Mouse (Mus musculus): ENCODE results near the gene Dnah17. TPM values are rescaled to one million over a fixed set of nuclear protein-coding genes. Genes with fewer than 3 reads are reported as not detected.
A peak's percentile ranks its signal among the peaks of the same experiment; 100 is the strongest.

The Dnah17 gene
- polyA plus RNA-seq, 1 experiment: 0.21 TPM

DNA sequence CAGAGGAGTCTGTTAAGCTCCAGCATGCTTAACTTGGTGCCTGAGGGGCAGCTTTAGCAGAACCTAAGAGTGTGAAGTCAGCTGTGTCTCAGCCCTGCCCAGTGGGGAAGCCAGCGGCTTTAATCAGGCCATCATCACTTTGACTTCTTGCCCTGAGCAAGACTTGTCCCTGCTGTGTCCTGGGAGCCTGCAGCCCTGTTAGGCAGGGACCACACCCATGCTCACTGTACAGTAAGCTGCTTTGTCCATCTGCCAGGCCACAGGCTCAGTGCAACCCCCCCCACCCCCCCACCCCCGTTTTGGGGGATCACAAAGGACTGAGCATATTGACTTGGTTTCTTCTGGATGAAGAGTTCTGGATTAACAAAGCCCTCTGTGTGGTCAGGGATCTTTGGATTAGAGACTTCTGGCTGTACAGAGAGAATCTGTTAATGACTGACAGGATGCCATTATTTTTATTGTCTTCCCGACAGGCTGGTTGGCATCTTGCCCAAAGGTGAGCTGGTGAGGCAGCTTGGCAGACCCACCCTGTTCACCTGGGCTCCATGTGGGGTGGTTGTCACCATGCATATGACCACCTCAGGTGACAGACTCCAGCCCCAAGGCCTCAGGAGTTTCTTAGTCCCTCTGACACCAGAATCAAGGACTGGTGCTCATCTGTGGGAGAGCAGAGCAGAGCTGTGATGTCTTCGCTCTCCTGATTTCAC lies 120.4 kb downstream of the Dnah17 start:
- no peaks in the 10 kb centered on the region for H3K27me3 ChIP-seq (ENCODE audit: control insufficient read depth, insufficient read depth, low read length)
- H3K36me3 ChIP-seq (ENCODE audit: control insufficient read depth, insufficient read depth, low read length): peaks cover 16% of the 10 kb centered on the region
- WGBS: 76% methylated on average over 4 of the region's 4 CpGs
- H3K27ac ChIP-seq (ENCODE audit: insufficient read depth, low read length): no peak overlapping the region
- DNase-seq (ENCODE audit: low read depth in 1 of 2, low spot score in 2 of 2): no peak
- H3K4me1 ChIP-seq (ENCODE audit: control insufficient read depth, insufficient read depth, insufficient read length): peaks cover 10% of the 10 kb centered on the region; the same call in 1 of the 2 replicates
- no peak overlapping the region for H3K4me3 ChIP-seq (ENCODE audit: extremely low read depth, insufficient read depth, insufficient read length)
- TF ChIP-seq POLR2A (IDR thresholded peaks at IDR 0.05; ENCODE audit: low read depth, low read length): no peak
- TF ChIP-seq CTCF (IDR thresholded peaks at IDR 0.05; ENCODE audit: extremely low read depth, insufficient read depth, insufficient read length, insufficient replicate concordance): no peak

DNA sequence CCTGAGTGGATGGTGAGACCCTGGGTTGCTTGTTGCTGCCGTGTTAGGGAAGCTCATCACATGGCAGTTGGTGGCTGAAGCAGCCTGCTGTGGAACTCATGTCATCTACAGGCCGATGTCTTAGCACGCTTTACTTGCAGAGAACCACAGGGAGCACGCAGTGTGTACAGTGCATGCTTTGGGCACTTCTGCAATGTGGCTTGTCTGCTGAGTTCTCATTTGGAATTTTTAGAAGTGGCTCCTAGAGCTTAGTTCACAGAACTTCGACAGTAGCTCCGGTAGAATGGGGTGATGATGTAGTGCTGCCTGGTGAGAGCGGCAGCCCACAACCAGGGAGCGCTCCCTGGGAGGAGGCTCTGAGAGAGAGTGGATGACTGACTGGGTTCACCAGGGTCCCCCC lies 121.6 kb downstream of the Dnah17 start:
- no peaks in the 10 kb centered on the region for H3K27me3 ChIP-seq (ENCODE audit: control insufficient read depth, insufficient read depth, low read length)
- peaks cover 23% of the 10 kb centered on the region for H3K36me3 ChIP-seq (ENCODE audit: control insufficient read depth, insufficient read depth, low read length)
- no peak overlapping the region for H3K27ac ChIP-seq (ENCODE audit: insufficient read depth, low read length)
- WGBS: 93% methylated on average over 8 of the region's 8 CpGs
- TF ChIP-seq CTCF (IDR thresholded peaks at IDR 0.05; ENCODE audit: extremely low read depth, insufficient read depth, insufficient read length, insufficient replicate concordance): no peak
- no peak for TF ChIP-seq POLR2A (IDR thresholded peaks at IDR 0.05; ENCODE audit: low read depth, low read length)
- no peak overlapping the region for H3K4me3 ChIP-seq (ENCODE audit: extremely low read depth, insufficient read depth, insufficient read length)
- peaks cover under 1% of the 10 kb centered on the region; the same call in 1 of the 2 replicates for H3K4me1 ChIP-seq (ENCODE audit: control insufficient read depth, insufficient read depth, insufficient read length)
- DNase-seq (ENCODE audit: low read depth in 1 of 2, low spot score in 2 of 2): no peak

GRCm38 (mm10) chr11:118008144-118008805 lies 122.2 kb downstream of the Dnah17 start:
- Histone ChIP-seq H3K4me1 (ENCODE audit: control insufficient read depth, insufficient read depth, insufficient read length) (no peaks in the 10 kb centered on the region), H3K27ac (ENCODE audit: insufficient read depth, low read length) (no peak overlapping the region), H3K27me3 (ENCODE audit: control insufficient read depth, insufficient read depth, low read length) (no peaks in the 10 kb centered on the region), H3K36me3 (ENCODE audit: control insufficient read depth, insufficient read depth, low read length) (peaks cover 29% of the 10 kb centered on the region), H3K4me3 (ENCODE audit: extremely low read depth, insufficient read depth, insufficient read length) (no peak overlapping the region)
- TF ChIP-seq CTCF (IDR thresholded peaks at IDR 0.05; ENCODE audit: extremely low read depth, insufficient read depth, insufficient read length, insufficient replicate concordance): no peak
- TF ChIP-seq POLR2A (IDR thresholded peaks at IDR 0.05; ENCODE audit: low read depth, low read length): no peak
- WGBS: 84% methylated on average over 5 of the region's 5 CpGs
- DNase-seq (ENCODE audit: low read depth in 1 of 2, low spot score in 2 of 2): no peak

- DNase-seq (ENCODE audit: low read depth in 1 of 2, low spot score in 2 of 2): no peak
- no peaks in the 10 kb centered on the region for H3K4me1 ChIP-seq (ENCODE audit: control insufficient read depth, insufficient read depth, insufficient read length)
- 83% methylated on average over 8 of the region's 8 CpGs for WGBS
These were observed 122.8 kb downstream of the Dnah17 start for GRCm38 (mm10) chr11:118007460-118008143.

DNA sequence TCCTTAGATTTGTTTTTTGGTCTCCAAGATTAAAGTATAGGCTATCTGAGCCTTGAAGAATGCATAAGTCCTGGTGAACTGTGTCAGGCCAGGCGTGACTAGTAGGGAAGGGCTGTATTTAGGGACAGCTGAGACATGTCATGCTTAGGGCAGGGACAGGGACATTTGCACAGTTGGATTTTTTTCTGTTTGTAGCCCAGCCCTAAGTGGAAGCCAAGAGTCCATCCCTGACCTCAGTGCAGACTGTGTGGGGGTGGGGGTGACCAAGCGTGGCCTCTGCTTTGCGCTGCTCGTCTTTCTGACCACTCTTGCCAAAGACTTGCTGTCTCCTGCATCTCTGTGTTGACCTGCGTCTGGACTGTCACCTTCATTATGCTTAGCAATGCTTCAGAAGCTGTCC lies 126.2 kb downstream of the Dnah17 start:
- TF ChIP-seq POLR2A (IDR thresholded peaks at IDR 0.05; ENCODE audit: low read depth, low read length) (no peak), CTCF (IDR thresholded peaks at IDR 0.05; ENCODE audit: extremely low read depth, insufficient read depth, insufficient read length, insufficient replicate concordance) (no peak)
- 93% methylated on average over 5 of the region's 5 CpGs for WGBS
- Histone ChIP-seq H3K4me3 (ENCODE audit: extremely low read depth, insufficient read depth, insufficient read length) (no peak overlapping the region), H3K27me3 (ENCODE audit: control insufficient read depth, insufficient read depth, low read length) (no peaks in the 10 kb centered on the region), H3K27ac (ENCODE audit: insufficient read depth, low read length) (0 out of 2 replicates have a peak overlapping the region, but pooled peaks have one; percentile 16), H3K36me3 (ENCODE audit: control insufficient read depth, insufficient read depth, low read length) (peaks cover 54% of the 10 kb centered on the region), H3K4me1 (ENCODE audit: control insufficient read depth, insufficient read depth, insufficient read length) (no peaks in the 10 kb centered on the region)
- no peak for DNase-seq (ENCODE audit: low read depth in 1 of 2, low spot score in 2 of 2)

More at GRCm38 (mm10) chr11:118007460-118008143, 122.8 kb downstream of the Dnah17 start:
- H3K4me3 ChIP-seq (ENCODE audit: extremely low read depth, insufficient read depth, insufficient read length): no peak overlapping the region
- no peaks in the 10 kb centered on the region for H3K27me3 ChIP-seq (ENCODE audit: control insufficient read depth, insufficient read depth, low read length)
- H3K36me3 ChIP-seq (ENCODE audit: control insufficient read depth, insufficient read depth, low read length): peaks cover 34% of the 10 kb centered on the region
- H3K27ac ChIP-seq (ENCODE audit: insufficient read depth, low read length): no peak overlapping the region
- TF ChIP-seq POLR2A (IDR thresholded peaks at IDR 0.05; ENCODE audit: low read depth, low read length): no peak
- no peak for TF ChIP-seq CTCF (IDR thresholded peaks at IDR 0.05; ENCODE audit: extremely low read depth, insufficient read depth, insufficient read length, insufficient replicate concordance)

GRCm38 (mm10) chr11:118003718-118004117 lies 126.7 kb downstream of the Dnah17 start:
- DNase-seq (ENCODE audit: low read depth in 1 of 2, low spot score in 2 of 2): no peak
- WGBS: 88% methylated on average over 5 of the region's 5 CpGs
- 0 out of 2 replicates have a peak overlapping the region, but pooled peaks have one; percentile 16 for H3K27ac ChIP-seq (ENCODE audit: insufficient read depth, low read length)
- no peak for TF ChIP-seq CTCF (IDR thresholded peaks at IDR 0.05; ENCODE audit: extremely low read depth, insufficient read depth, insufficient read length, insufficient replicate concordance)
- TF ChIP-seq POLR2A (IDR thresholded peaks at IDR 0.05; ENCODE audit: low read depth, low read length): no peak
- no peak overlapping the region for H3K4me3 ChIP-seq (ENCODE audit: extremely low read depth, insufficient read depth, insufficient read length)
- no peaks in the 10 kb centered on the region for H3K4me1 ChIP-seq (ENCODE audit: control insufficient read depth, insufficient read depth, insufficient read length)
- H3K27me3 ChIP-seq (ENCODE audit: control insufficient read depth, insufficient read depth, low read length): no peaks in the 10 kb centered on the region
- peaks cover 54% of the 10 kb centered on the region for H3K36me3 ChIP-seq (ENCODE audit: control insufficient read depth, insufficient read depth, low read length)
